In the genomic region with DNA sequence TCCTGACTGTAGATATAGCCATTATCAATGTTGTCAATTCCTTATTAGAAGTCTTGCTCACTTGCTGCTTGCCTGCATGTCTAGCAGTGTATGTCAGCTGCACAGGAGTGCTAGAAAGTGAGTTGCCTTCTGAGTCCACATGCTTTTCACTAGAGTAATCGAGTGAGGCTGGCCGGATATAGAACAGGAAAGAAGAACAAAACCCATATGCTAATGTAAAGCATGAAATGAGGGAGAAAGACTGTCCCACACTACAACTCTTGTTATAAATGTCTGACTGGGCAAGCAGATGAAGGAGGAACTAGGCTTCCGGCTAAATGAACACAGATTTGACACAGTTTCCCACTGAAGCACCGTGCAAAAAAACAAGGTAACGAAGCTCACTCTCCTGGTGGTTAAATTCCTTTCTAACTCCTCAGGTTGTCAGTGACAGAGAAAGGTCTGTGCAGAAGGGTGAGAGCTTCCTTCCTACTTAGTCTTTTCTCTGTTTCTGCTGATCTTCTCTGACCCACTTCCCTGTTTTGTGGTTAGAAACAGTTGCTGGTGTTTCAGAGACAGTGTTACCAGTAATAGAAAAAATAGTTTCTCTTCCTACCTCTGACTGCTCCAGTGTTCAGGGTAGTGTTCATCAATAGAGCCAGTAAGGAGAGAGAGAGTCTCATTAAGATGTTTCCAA, we compare ENCODE assay signal across 13 mouse cellular contexts.
A peak's percentile ranks its signal among the peaks of the same experiment; 100 is the strongest.
DNase-seq lines count a peak whose midpoint lies in the region; ATAC-seq and TF ChIP-seq lines count a peak whose summit lies in the region.
"Had no signal": no experiment of that assay in that cellular context is flagged by ENCODE, and none has a peak within 500 bp of the region (broad histone marks: within the 10 kb centered on the region; RNA-seq: fewer than 3 reads in every experiment).

No protein-coding gene starts in this region.

- H3K27me3 ChIP-seq in liver, embryonic 12.5 days (replicated peaks) = no peaks in the 10 kb centered on the region
- no peaks in the 10 kb centered on the region for H3K27me3 ChIP-seq in spleen, adult 2 months (ENCODE audit: control insufficient read depth, insufficient read depth, low read length)
- no peaks in the 10 kb centered on the region for H3K27me3 ChIP-seq in midbrain, embryonic 10.5 days (ENCODE audit: low read depth, poor library complexity, severe bottlenecking)
- H3K27me3 ChIP-seq: megakaryocyte, embryonic 14.5 days had no signal

- no peak overlapping the region for H3K4me3 ChIP-seq in layer of hippocampus, adult 2 months
- no peak overlapping the region for H3K4me3 ChIP-seq in brown adipose tissue, adult 24 weeks (ENCODE audit: insufficient read depth, low read depth, low read length)
- H3K4me3 ChIP-seq in liver, embryonic 12.5 days = no peak overlapping the region
- no peak overlapping the region for H3K4me3 ChIP-seq in spleen, adult 2 months (ENCODE audit: extremely low read depth, insufficient read depth, insufficient read length)
- no peak overlapping the region for H3K4me3 ChIP-seq in midbrain, embryonic 10.5 days
- H3K4me3 ChIP-seq: heart, adult 2 months; megakaryocyte, embryonic 14.5 days had no signal

- no peak for DNase-seq in layer of hippocampus, adult 2 months (ENCODE audit: low spot score in 2 of 2)
- DNase-seq in layer of hippocampus, adult 18-20 months (ENCODE audit: low spot score in 2 of 2) = no peak
- peak; percentile 33 to 59 for DNase-seq in spleen, adult 2 months (ENCODE audit: low read depth in 1 of 2, low spot score in 2 of 2)
- no peak for DNase-seq in midbrain, embryonic 10.5 days (ENCODE audit: low spot score)
- DNase-seq in adrenal gland, postnatal 4 days (ENCODE audit: low spot score in 2 of 2) = no peak
- DNase-seq: adrenal gland, postnatal 14 days; cerebellum, postnatal 36 days had no signal

- no peaks in the 10 kb centered on the region for H3K4me1 ChIP-seq in brown adipose tissue, adult 24 weeks (ENCODE audit: control insufficient read depth, insufficient read depth, insufficient read length, low read length)
- no peaks in the 10 kb centered on the region for H3K4me1 ChIP-seq in liver, embryonic 12.5 days
- H3K4me1 ChIP-seq in spleen, adult 2 months (ENCODE audit: control insufficient read depth, insufficient read depth, insufficient read length) = peaks cover 22% of the 10 kb centered on the region
- H3K4me1 ChIP-seq in midbrain, embryonic 10.5 days = no peaks in the 10 kb centered on the region
- H3K4me1 ChIP-seq: megakaryocyte, embryonic 14.5 days had no signal

- 18% methylated on average over 5 of the region's 5 CpGs for WGBS in liver, embryonic 12.5 days (ENCODE audit: insufficient replicate concordance)
- 7% methylated on average over 5 of the region's 5 CpGs for whole genome bisulfite sequencing in spleen, adult 2 months
- WGBS in midbrain, embryonic 10.5 days = 85% methylated on average over 5 of the region's 5 CpGs

- ATAC-seq in liver, embryonic 12.5 days = no peak
- ATAC-seq in activated CD4-positive, CD25-positive, alpha-beta regulatory T cell, adult 4 months = no peak
- ATAC-seq: intestine, postnatal 0 days had no signal

- no peaks in the 10 kb centered on the region for H3K9me3 ChIP-seq in liver, embryonic 12.5 days (replicated peaks)
- H3K9me3 ChIP-seq in midbrain, embryonic 10.5 days (replicated peaks) = no peaks in the 10 kb centered on the region

- H3K27ac ChIP-seq in layer of hippocampus, adult 2 months = peak overlapping the region; percentile 41; the same call in 1 of the 2 replicates
- peak overlapping the region; percentile 40; the same call in 1 of the 2 replicates for H3K27ac ChIP-seq in brown adipose tissue, adult 24 weeks (replicated peaks; ENCODE audit: low read depth, low read length)
- H3K27ac ChIP-seq in liver, embryonic 12.5 days = 0 out of 2 replicates have a peak overlapping the region, but pooled peaks have one; percentile 10
- peak overlapping the region; percentile 89 for H3K27ac ChIP-seq in spleen, adult 2 months (ENCODE audit: insufficient read depth, low read length)
- no peak overlapping the region for H3K27ac ChIP-seq in midbrain, embryonic 10.5 days (replicated peaks)
- H3K27ac ChIP-seq: heart, adult 2 months had no signal

- H3K9ac ChIP-seq in liver, embryonic 12.5 days = no peak overlapping the region

- TF ChIP-seq POLR2A in spleen, adult 2 months (IDR thresholded peaks at IDR 0.05; ENCODE audit: low read depth, low read length) = peak; percentile 26; the same call in 1 of the 2 replicates

- H3K4me2 ChIP-seq in liver, embryonic 12.5 days = no peak overlapping the region

- TF ChIP-seq CTCF in layer of hippocampus, adult 2 months (conservative IDR thresholded peaks at IDR 0.05) = no peak
- TF ChIP-seq CTCF in spleen, adult 2 months (IDR thresholded peaks at IDR 0.05; ENCODE audit: extremely low read depth, insufficient read depth, insufficient read length, insufficient replicate concordance) = no peak

- no peaks in the 10 kb centered on the region for H3K36me3 ChIP-seq in liver, embryonic 12.5 days
- no peaks in the 10 kb centered on the region for H3K36me3 ChIP-seq in spleen, adult 2 months (ENCODE audit: control insufficient read depth, insufficient read depth, low read length)
- no peaks in the 10 kb centered on the region for H3K36me3 ChIP-seq in midbrain, embryonic 10.5 days

Comparison
In these comparisons a context has a peak if more than half of its experiments do, and no peak if none do; other contexts are left out.
1. DNase-seq: peak in spleen, adult 2 months (2 of 2); none in layer of hippocampus, adult 2 months (0 of 2), layer of hippocampus, adult 18-20 months (0 of 2), midbrain, embryonic 10.5 days (single experiment) and adrenal gland, postnatal 4 days (0 of 2).